Mouse (Mus musculus): Measurements from ENCODE around the gene Cx3cr1.

DNA sequence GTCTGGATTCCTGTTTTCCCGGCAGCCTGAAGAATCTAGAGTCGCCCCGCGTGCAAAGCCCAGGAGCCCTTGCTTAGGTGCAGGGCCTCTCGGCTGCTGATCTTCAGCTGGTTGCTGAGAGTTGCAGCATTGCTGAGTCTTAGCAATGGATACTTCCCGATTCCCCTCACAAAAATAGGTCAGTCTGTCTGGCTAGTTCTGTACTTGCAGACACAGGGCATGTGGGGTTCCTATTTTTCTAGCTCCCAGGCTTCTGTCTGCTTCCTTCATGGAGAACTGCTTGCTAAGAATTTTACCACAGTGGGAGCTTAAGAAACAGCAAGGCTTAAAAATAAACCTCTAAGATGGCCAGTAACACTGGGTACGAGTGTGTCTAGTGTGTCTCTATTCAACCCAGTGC, 32.3 kb downstream of the Cx3cr1 start:
- TF ChIP-seq CTCF (IDR thresholded peaks at IDR 0.05; ENCODE audit: low read depth, low read length) (no peak), POLR2A (IDR thresholded peaks at IDR 0.05; ENCODE audit: insufficient read depth, low read length) (no peak)
